Mouse (Mus musculus) heart, embryonic 12.5 days (tissue): Measurements from ENCODE around the gene Tmem220. TPM values are rescaled to one million over a fixed set of nuclear protein-coding genes. Genes with fewer than 3 reads are reported as not detected.

ENCODE experiments used
- ATAC-seq: fragments of 200-750 bp; cut with Nextera tagmentation; 2 replicates; pipeline ENCODE4 v1.8.0; 2017; ENCODE audit warnings: moderate TSS enrichment, moderate library complexity; ENCODE audit not compliant: insufficient number of reproducible peaks, low FRiP score
- H3K27ac ChIP-seq: fragments of 300-500 bp; sonication (generic); 2 replicates; pipeline ENCODE4 v1.5.1; 2016; ENCODE audit warnings: mild to moderate bottlenecking, moderate library complexity; ENCODE audit not compliant: poor library complexity, severe bottlenecking
- H3K27me3 ChIP-seq: fragments of 300-500 bp; sonication (generic); replicated peaks from 2 replicates; pipeline ENCODE4 v1.6.1; 2016; ENCODE audit warnings: mild to moderate bottlenecking, moderate library complexity
- H3K36me3 ChIP-seq: fragments of 300-500 bp; sonication (generic); 2 replicates; pipeline ENCODE4 v1.6.1; 2016; ENCODE audit warnings: mild to moderate bottlenecking, moderate library complexity
- H3K4me1 ChIP-seq: fragments of 300-500 bp; sonication (generic); replicated peaks from 2 replicates; pipeline ENCODE4 v1.6.1; 2016; ENCODE audit warnings: mild to moderate bottlenecking
- H3K4me2 ChIP-seq: fragments of 300-500 bp; sonication (generic); 2 replicates; pipeline ENCODE4 v1.6.1; 2016; ENCODE audit warnings: mild to moderate bottlenecking, moderate library complexity
- H3K4me3 ChIP-seq: fragments of 300-500 bp; sonication (generic); 2 replicates; pipeline ENCODE4 v1.5.1; 2016; ENCODE audit warnings: mild to moderate bottlenecking
- H3K9ac ChIP-seq: fragments of 300-500 bp; sonication (generic); 2 replicates; pipeline ENCODE4 v1.6.1; 2016; ENCODE audit warnings: mild to moderate bottlenecking, moderate library complexity
- H3K9me3 ChIP-seq: fragments of 300-500 bp; sonication (generic); replicated peaks from 2 replicates; pipeline ENCODE4 v1.6.1; 2016; ENCODE audit warnings: mild to moderate bottlenecking, moderate library complexity
- WGBS: fragments of 180-500 bp; shearing (Covaris S2); methylation state at CpG from one replicate; pipeline ENCODE4 v1.1.7; 2016; 5-methylcytosine and 5-hydroxymethylcytosine counted together
- polyA plus RNA-seq: library from polyadenylated mRNA; unstranded; fragments of >200 nt; fragmentation: Nextera tagmentation; extraction: Ambion mirVana; gene quantifications from 2 replicates; pipeline ENCODE4 v1.2.1, GENCODE M21; 2016

Gene Tmem220
- 1.3 TPM in 2 replicates for polyA plus RNA-seq

DNA sequence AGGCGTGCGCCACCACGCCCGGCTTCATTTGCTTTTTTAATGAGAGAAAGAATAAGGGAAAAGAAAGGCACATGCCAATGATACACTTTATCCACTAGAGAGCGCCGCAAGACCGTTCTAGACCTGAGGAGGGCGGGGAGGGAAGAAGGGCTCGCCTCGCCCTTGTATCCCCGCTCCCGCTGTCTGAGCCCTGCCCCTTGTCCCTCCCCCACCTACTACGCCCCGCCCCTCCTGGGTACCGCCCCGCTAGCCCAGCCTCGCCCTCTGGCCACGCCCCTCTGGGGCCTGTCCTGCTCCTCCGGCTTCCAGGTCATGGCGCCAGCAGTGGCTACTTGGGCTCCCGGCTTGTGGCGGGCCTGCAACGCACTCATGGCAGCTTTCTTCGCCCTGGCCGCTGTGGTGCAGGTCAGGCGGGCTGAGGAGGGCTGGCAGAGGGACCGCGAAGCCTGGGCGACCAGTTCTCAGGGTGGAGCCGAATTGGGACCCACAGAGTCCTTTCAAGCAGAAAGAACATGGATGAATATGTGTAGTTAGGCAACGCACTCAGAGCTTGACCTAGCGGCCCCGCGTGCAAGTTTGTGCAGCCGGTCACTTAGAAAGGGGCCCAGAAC is at the start of gene Tmem220:
Gene Tmem220, plus strand, starts transcription at position 288 of the 611 bp plus-strand sequence.
- WGBS, result 2% methylated on average over 35 of the region's 35 CpGs
- Histone ChIP-seq H3K4me1 (0 out of 2 replicates have a peak, but pooled peaks cover 2% of the 10 kb centered on the region), H3K4me3 (peak within 1 kb of the TSS; percentile 57), H3K27ac (no peak within 1 kb of the TSS), H3K9ac (peak within 1 kb of the TSS; percentile 69), H3K36me3 (no peaks in the 10 kb centered on the region), H3K9me3 (no peaks in the 10 kb centered on the region), H3K27me3 (0 out of 2 replicates have a peak, but pooled peaks cover 4% of the 10 kb centered on the region), H3K4me2 (peak within 1 kb of the TSS; percentile 71)
- peak; percentile 99 for ATAC-seq

DNA sequence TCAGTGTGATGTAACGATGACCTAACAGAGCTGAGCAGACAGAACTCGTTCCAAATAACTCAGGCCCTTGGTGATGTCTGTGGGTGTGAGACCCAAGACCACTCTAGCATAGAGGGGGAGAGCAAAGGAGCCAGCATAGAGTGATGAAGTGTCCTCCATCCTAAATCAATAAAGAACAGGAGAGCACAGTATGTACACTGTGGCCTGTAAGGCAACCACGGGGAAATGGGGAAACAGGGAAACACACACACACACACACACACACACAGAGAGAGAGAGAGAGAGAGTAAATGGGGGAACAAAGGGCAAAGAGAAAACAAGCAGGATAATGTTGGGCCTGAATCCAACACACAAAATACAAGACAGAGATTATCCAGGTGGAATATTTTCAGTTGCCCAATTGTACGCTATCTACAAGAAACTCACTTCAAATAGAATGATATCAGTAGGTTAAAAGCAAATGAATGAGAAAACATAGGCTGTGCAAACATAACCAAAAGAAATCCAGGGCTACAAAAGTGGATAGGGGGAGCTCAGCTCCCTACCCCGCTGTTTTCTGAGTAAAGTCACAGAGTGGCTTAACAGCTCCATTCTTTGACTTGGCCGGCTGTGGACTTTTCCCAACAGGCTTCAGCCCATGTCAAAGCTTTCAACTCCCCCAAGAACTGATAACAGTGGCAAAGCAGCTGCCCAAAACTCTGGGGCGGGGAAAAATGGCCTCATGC is 49.2 kb upstream of the Tmem220 start:
- Histone ChIP-seq H3K9ac (no peak overlapping the region), H3K9me3 (peaks cover 15% of the 10 kb centered on the region), H3K4me1 (no peaks in the 10 kb centered on the region), H3K27me3 (0 out of 2 replicates have a peak, but pooled peaks cover 12% of the 10 kb centered on the region), H3K36me3 (no peaks in the 10 kb centered on the region), H3K4me2 (no peak overlapping the region), H3K27ac (no peak overlapping the region), H3K4me3 (no peak overlapping the region)
- ATAC-seq, result no peak
- WGBS, result 80% methylated on average over 7 of the region's 7 CpGs

DNA sequence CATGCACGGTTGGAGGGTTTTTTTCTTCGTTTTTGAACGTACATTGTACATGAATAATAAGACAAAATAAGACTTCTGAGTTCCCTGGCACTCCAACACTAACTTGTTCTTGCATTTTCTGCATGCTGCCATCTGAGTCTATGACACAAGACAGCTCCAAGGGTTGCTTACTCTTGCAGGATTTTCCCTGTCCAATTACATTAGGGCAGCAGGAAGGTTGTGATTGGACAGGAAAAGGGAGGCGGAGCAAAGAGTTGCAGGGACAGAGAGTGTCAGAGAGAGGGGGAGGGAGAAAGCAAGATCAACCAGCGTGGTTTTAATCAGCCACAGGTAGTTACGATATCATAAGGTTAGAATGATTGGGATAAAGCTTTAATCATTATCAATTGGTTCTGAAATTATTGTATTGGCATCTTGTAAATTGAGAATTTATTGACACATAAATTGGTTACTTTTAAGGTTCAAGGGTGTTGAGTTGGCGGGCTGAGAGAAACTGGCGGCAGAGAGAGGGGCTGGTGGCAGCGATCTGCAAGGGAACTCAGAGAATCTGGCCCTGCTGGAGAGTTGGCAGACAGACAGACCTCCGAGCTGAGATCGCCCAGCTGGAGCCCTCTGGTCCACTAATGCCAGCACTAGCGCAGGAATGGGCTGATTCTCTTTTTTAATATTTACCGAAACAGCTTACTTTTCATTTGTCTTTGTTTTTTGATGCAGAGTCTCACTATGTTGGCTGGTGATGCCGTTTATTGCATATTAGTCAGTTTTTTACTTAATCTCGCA is 43.4 kb upstream of the Tmem220 start:
- Histone ChIP-seq H3K9ac (no peak overlapping the region), H3K4me3 (no peak overlapping the region), H3K27ac (no peak overlapping the region), H3K36me3 (no peaks in the 10 kb centered on the region), H3K27me3 (no peaks in the 10 kb centered on the region), H3K4me1 (peaks cover 21% of the 10 kb centered on the region), H3K4me2 (no peak overlapping the region), H3K9me3 (no peaks in the 10 kb centered on the region; the same call in 1 of the 2 replicates)
- no peak for ATAC-seq
- WGBS, result 74% methylated on average over 15 of the region's 15 CpGs

DNA sequence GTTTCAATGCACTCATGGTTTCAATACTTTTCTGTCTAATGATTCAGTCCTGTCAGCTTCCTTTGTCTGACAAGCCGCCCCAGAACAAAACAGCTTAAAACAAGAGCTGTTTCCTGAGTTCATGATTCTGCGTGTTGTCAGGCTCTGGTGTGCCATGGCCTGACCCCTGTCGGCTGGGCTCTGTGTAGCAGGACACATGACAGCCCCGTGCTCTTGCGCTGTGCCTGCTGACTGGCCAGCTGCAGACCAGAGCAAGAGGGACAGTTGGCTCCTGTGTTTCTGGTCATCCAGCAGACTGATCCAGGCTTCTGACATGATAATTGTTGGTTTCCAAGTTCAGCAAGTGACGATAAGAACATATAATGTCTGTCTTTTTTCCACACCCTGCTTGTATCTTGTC is 42.2 kb upstream of the Tmem220 start:
- Histone ChIP-seq H3K9ac (no peak overlapping the region), H3K4me3 (no peak overlapping the region), H3K4me2 (no peak overlapping the region), H3K9me3 (no peaks in the 10 kb centered on the region), H3K36me3 (no peaks in the 10 kb centered on the region), H3K4me1 (peaks cover 21% of the 10 kb centered on the region), H3K27ac (no peak overlapping the region), H3K27me3 (no peaks in the 10 kb centered on the region; the same call in 1 of the 2 replicates)
- ATAC-seq, result no peak
- 25% methylated on average over 6 of the region's 6 CpGs for WGBS

DNA sequence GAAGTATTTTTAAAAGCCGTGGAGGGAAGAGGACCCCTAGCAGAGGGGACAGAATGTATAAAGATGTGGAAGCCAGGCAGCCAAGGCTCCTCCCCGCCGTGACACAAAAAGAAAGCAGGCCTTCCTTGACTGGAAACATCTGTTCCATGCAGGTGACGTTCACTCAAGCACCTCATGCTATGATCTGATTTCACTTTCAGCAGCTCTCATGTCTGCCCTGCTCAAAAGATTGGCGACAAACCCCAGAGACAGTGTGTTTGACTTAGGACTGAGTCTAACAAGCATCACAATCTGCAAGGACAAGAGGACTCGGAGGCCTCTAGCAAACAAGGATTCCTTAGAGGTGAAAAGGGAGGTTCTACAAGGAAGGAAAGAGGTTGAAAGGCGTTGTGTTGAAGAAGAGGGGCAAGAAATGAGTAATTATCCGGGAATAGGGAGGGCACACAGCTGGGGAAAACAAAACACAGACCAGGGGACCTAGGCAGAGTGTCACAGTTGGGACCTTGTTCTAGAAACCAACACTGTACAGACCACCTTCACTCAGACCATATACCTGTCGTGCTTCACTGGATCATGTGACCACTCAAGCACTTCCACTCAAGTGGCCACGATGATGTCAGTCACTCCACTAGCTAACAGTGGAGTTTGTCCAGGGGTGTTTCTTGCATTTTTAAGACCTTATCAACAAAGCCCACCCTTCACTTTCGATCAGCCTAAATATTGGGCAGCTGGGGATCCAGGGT is 41.4 kb upstream of the Tmem220 start:
- H3K4me2 ChIP-seq, result peak overlapping the region; percentile 87; the same call in 1 of the 2 replicates
- H3K4me3 ChIP-seq, result no peak overlapping the region
- H3K27ac ChIP-seq, result no peak overlapping the region
- no peak overlapping the region for H3K9ac ChIP-seq
- peaks cover 21% of the 10 kb centered on the region for H3K4me1 ChIP-seq
- ATAC-seq, result no peak
- 42% methylated on average over 11 of the region's 11 CpGs for WGBS
- no peaks in the 10 kb centered on the region for H3K9me3 ChIP-seq
- no peaks in the 10 kb centered on the region for H3K36me3 ChIP-seq
- H3K27me3 ChIP-seq, result no peaks in the 10 kb centered on the region; the same call in 1 of the 2 replicates

DNA sequence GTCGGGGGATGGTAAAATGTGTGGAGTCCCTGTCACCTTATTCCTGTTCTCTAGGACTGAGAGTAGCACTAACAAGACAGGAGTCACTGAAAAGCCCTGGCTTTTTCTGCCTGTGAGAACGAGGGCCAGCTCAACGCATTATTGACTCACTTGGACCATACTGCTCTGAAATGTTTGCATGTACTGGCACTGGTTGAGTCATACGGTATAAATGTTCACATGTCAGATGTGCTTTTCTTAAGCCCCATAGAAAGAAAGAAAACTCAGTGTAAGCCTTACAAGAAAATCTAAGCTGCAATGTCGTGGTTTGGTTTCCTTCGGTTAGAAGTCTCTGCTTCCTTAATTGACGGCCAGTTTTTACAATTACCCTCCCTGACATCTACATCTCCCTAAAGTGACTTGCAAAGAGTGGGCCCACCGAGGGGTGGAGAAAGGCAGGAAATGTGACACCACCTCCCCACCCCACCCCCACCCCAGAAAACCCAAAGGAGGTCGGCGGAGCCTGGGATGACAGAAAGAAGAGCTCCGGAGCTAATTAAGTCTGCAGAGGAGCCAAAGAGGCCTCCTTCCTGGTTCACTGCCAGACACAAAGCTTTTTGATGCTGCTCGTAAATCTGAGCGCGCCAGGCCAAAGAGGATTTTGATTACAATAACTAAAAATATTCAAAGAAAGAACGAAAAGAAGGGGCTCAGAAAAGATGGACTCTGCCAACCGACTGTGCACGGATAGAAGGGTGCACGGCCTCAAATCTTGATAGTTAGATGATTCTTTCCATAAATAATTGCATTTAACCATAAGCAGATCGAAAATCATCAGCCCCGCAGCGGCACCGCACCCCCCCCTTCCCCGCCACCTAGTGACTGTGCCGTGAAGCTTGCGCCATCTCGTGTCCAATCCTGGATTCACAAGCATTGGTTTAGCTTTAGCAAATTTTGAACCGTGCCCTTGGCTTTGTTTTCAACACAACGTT is 40.5 kb upstream of the Tmem220 start:
- no peaks in the 10 kb centered on the region for H3K9me3 ChIP-seq
- H3K9ac ChIP-seq, result peak overlapping the region; percentile 63
- no peak overlapping the region for H3K27ac ChIP-seq
- H3K4me3 ChIP-seq, result peak overlapping the region; percentile 51
- H3K4me1 ChIP-seq, result peaks cover 21% of the 10 kb centered on the region
- peak; percentile 60; the same call in 1 of the 2 replicates for ATAC-seq
- H3K27me3 ChIP-seq, result no peaks in the 10 kb centered on the region; the same call in 1 of the 2 replicates
- WGBS, result 6% methylated on average over 28 of the region's 28 CpGs
- peak overlapping the region; percentile 87 for H3K4me2 ChIP-seq
- H3K36me3 ChIP-seq, result no peaks in the 10 kb centered on the region

DNA sequence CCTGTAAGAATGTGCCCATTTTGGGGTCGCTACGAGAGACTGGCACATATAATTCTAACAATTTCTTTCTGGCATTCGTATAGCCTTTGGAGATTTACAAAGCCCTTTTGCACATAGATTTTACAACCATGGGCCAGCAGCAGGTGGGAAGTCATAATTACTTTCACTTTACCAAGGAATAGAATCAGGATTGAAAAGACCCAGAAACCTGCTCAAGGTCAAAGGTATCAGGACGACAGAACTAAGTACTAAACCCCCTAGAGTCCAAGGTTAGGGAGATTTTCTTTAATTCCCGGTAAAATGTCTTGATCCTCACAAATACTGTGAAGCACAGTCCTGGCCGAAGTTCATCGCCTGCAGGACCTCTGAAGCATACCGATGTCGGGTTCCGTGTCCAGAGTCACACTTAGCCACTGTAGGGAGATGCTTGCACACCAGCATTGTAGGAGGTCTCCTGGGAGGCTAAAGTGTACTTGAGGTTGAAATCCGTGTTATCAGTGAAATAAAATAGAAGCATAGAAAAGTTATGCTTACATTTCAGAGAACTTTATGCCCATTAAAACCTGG is 39.7 kb upstream of the Tmem220 start:
- no peaks in the 10 kb centered on the region for H3K36me3 ChIP-seq
- ATAC-seq, result no peak
- WGBS, result 34% methylated on average over 11 of the region's 11 CpGs
- no peak overlapping the region for H3K27ac ChIP-seq
- H3K27me3 ChIP-seq, result no peaks in the 10 kb centered on the region; the same call in 1 of the 2 replicates
- no peaks in the 10 kb centered on the region for H3K9me3 ChIP-seq
- H3K4me3 ChIP-seq, result peak overlapping the region; percentile 51
- peaks cover 21% of the 10 kb centered on the region for H3K4me1 ChIP-seq
- peak overlapping the region; percentile 87 for H3K4me2 ChIP-seq
- H3K9ac ChIP-seq, result peak overlapping the region; percentile 63

DNA sequence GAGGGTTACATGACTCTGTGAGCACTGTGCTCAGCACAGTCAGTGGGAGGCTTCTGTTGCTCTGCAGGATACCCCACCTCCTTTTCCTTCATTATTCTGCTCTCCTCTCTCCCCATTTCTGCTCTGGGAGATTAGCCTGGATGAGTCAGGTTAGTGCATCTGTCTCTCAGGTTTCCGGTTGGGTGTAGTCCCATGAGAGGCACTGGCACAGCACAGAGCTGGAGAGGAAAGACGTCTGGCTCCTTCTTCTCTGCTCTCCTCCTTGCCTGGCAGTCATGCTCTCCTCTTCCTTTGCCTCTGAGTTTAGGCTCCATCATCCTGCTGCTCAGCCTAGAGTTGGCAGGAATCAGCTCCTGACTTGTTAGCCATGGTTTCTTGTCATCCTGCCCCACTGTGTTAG is 32.8 kb upstream of the Tmem220 start:
- 53% methylated on average over 2 of the region's 2 CpGs for WGBS
- Histone ChIP-seq H3K9me3 (no peaks in the 10 kb centered on the region), H3K27me3 (peaks cover 4% of the 10 kb centered on the region), H3K27ac (no peak overlapping the region), H3K4me1 (no peaks in the 10 kb centered on the region; the same call in 1 of the 2 replicates), H3K9ac (no peak overlapping the region), H3K4me3 (no peak overlapping the region), H3K36me3 (no peaks in the 10 kb centered on the region), H3K4me2 (no peak overlapping the region)
- ATAC-seq, result no peak

DNA sequence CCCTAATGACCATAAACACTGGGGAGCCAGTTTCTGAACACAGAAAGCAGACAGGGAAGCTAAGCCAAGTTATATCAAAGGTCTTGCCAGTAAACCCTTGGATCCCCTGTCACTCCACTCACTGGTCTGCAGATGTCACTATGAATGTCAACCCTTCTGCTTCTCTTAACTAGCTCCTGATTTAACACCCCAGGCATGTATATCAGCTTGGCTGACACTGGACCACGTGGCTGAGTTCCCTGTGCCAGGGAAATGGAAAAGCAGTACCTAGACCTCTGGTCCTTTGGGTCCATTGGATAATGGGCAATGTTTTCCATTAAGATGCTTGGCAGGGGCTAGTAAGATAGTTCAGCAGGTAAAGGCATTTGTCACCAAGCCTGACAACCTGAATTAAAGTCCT is 31.3 kb upstream of the Tmem220 start:
- 17% methylated on average over 1 of the region's 1 CpGs for WGBS

More for the DNA sequence above, 31.3 kb upstream of the Tmem220 start:
- ATAC-seq, result no peak
- Histone ChIP-seq H3K27ac (no peak overlapping the region), H3K9me3 (no peaks in the 10 kb centered on the region), H3K9ac (no peak overlapping the region), H3K36me3 (no peaks in the 10 kb centered on the region), H3K27me3 (peaks cover 4% of the 10 kb centered on the region; the same call in 1 of the 2 replicates), H3K4me2 (no peak overlapping the region), H3K4me3 (no peak overlapping the region), H3K4me1 (peaks cover 6% of the 10 kb centered on the region)
